Mouse (Mus musculus): ENCODE data around the gene Catsperz.

The Catsperz gene

DNA sequence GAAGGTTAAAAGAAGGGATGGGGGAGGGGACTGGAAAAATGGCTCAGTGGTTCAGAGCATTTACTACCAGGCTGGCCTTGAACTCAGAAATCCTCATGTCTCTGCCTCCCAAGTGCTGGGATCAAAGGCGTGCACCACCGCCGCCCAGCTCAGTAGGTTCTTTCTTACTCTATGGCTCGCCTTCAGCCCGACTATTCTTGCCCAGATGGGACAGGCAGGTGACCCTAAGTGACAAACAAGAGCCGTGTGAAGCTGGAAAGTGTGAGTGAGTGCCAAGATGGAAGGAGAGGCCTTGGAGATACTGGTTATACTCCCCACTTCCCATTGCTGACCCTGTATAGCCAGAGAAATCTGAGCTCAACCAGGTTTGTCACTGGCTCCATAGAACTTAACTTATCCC is 18.5 kb upstream of the Catsperz start:
- DNase-seq (ENCODE audit: low spot score), result no peak

DNA sequence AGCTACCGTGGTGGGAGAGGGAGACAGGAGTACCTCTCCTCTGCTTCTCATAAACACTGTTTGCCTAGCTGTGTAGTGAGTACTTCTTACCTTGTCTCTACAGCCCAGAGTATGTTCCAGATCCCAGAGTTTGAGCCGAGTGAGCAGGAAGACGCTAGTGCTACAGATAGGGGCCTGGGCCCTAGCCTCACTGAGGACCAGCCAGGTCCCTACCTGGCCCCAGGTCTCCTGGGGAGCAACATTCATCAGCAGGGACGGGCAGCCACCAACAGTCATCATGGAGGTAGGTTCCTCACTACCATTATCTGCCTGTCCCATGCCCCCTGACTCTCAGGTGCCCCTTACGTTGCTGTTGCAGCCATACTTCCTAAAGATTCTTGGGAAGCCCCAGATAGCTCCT is 17.6 kb upstream of the Catsperz start:
- DNase-seq (ENCODE audit: low spot score), result no peak

DNA sequence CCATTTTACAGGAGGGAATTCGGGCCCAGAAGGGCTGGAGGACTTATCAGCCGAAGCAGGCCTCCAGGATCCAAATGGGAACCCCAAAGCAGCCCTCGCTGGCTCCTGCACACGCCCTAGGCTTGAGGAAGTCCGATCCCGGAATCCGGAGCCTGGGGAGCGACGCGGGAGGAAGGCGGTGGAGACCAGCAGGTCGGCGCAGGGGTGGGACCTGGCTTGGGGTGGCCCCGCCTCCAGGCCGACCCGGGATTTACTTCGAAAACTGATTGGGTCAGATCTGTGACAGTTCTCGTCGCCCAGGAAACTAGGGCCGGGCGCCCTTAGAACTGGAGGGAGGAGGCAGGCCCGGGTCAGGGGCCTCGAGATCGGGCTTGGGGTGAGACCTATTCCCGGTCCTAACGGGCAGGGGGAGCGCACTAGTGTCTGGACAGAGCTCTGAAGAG is 17.1 kb upstream of the Catsperz start, which contains the start of gene Gpr137:
Gene Gpr137 (minus strand): TSS at position 232 of the 443 bp plus-strand sequence.
- DNase-seq (ENCODE audit: low spot score), result peak; percentile 98

DNA sequence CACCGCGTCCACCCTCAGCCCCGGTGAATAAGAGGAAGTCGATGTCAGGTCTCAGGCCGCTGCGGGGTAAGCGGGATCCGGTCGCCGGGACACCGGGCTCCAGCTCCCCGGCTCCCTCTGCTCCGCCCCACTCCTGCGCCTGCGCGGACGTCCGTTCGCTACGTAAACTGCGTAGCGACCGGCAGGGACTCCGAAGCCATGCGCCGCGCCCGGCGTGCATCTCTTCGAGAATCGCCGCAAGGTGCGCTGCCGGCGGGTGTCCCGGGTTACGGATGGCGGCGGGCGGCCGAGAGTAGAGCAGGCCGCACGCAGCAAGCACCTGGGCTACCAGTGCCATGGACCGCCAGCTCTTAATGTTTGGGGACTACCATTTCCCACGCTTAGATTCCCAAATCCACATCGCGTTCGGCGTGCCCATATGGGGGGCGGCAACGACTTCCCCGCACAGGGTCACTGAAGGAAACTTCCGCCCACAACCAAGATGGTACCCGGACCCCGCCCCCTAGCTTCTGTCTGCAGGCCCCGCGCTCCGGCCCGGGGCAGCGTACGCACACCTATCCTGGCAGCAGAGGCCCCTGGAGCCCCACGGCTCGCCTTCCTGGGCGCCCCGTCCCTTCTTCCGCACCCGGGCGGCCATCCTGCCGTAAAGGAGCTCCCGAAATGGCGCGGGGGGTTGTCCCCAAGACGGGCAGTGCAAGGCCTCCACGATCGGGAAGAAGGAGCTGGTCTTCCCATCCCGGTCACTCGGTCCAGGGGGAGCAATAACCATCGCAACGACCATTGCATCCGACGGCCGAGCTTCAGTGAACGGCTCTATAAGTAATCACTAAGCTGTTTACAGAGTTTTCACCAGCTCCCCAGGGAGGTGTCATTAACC is 16.4 kb upstream of the Catsperz start, which contains the start of gene Bad:
Gene Bad (plus strand): TSS at position 490 of the 877 bp plus-strand sequence.
- DNase-seq (ENCODE audit: low spot score), result peak; percentile 92

DNA sequence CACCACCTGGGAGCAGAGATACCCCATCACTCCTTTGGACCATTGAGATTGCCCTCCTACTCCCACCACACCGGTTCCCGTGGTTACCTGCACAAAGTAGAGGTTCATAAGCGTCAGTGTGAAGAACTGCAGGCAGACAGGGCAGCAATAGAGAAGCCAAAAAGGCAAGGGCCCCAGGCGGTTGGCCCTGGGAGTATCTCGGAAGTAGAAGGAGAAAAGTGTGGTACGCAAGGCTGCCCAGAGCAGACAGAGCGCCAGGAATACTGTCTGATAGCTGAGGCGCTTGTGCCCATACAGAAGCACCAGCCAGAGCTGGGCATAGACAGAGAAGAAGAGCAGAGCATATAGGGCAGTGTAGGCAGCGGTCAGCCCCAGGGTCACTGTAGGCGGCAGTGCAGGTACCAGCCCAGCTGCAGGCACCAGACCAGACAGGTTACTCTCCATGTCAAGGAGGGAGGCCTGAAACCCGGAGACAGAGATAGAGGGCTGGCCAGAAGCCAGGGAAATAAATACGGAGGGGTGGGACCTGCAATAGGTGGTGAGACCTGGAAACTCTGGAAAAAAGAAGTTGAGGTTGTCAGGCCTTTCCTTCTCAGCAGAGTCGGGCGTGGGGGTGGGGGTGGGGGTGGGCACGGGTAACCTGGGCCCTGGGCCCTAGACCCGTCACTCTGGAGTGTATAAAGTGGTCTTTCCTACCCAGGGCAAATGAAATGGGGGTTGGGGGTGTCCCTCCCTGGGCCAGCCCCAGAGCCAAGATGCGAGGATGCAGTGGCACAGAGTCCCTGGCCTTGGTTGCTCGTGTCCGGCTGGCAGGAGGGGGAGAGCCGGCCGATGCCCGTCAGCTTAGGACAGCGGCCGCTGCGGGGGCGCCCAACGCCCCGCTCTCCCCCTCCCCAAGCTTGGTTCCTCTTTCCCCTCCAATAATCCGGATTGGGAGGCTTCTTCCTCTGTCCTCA is 15.5 kb upstream of the Catsperz start:
- no peak for DNase-seq (ENCODE audit: low spot score)

DNA sequence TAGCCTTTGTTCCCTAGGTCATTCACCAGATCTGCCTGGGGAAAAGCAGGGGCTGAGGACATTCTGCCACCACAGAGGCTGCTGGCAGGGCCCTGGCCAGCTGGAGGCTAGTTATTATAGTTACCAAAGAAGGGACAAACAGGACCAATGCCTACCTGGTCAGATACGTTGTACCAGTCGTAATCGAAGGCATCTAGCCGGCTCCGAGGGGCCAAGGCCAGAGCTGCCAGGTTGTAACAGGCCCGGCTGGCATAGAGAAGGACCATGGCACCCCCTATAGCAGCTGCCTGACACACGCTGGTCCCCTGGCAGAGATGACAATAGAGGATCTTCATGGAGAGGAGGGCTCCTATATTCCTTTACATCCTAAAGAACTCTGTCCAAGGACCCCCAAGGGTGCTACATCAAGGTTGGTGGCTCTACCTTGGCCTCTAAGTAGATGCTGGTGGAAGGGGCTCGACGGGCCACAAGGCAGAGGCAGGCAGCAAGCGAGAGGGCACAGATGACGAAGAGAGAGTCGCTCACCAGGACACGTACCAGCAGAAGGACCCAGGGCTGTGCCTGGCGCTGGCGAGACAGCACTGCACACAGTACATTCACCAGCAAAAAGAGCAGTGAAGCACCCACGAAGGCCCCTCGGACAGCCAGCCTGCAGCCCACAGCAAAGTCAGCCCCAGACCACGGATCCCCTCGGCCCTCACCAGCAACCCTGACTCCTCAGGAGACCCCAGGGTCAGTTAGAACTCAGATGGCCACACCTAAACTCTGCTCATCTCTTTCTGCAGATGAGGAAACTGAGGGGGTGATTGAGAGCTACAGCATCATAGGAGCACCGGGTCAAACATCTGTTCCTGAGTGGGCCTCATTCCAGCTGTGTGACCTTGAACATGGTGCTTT is 14.2 kb upstream of the Catsperz start:
- DNase-seq (ENCODE audit: low spot score), result no peak

DNA sequence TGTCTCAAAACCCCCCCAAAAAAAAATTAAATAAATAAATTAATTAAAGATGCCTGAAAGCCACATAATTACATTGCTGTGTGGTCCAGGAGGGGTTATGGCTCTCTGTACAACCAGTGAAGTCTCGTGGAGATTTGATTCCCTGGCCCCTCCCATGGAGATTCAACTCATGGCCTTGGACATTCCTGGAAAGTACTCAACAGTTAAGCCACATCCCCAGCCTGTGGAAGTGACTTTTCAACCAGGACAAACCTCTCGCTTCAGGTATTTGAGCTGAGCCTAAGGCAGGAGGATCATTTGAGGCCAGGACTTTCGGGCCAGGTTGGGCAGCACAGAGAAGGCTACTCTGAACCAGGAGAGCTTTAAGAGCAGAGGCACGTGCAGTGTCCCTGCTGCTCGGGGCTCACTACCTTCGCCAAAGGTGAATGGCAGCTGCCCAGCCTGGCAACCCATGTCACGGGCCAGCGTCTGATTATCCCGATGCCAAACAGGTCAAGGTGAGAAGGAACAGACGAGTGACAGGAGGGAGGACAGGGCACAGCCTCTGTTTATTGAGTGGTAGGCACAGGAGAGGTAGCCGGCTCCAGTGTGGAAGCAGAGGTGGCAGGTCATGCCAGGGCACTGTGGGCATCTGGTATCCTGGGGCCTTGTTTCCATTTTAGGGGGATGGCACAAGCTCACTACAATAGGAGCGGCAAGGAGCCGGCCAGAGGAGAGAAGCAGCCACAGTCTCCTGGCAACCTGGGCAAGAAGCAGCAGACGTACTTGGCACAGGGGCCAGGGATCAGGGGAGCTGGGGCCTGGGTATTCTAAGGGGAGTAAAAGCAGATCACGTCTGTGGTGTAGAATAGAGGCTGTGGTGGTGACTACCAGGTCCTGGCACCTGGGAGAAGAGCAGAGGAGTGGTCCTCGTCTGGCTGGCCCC is 12.6 kb upstream of the Catsperz start:
- DNase-seq (ENCODE audit: low spot score), result no peak

DNA sequence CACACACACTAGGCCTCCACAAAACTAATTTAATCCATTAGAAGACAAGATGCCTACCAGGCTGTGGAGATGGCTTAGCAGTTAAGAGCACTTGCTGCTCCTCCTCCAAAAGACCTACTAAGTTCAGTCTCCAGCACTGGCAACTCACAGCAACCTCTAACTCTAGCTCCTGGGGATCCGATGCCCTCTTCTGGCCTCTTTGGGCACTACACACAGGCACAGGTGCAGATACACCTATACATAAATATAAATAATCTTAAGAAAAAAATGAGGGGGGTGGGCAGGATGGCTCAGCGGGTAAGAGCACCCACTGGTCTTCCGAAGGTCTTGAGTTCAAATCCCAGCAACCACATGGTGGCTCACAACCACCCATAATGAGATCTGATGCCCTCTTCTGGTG is 11.1 kb upstream of the Catsperz start:
- DNase-seq (ENCODE audit: low spot score), result no peak

DNA sequence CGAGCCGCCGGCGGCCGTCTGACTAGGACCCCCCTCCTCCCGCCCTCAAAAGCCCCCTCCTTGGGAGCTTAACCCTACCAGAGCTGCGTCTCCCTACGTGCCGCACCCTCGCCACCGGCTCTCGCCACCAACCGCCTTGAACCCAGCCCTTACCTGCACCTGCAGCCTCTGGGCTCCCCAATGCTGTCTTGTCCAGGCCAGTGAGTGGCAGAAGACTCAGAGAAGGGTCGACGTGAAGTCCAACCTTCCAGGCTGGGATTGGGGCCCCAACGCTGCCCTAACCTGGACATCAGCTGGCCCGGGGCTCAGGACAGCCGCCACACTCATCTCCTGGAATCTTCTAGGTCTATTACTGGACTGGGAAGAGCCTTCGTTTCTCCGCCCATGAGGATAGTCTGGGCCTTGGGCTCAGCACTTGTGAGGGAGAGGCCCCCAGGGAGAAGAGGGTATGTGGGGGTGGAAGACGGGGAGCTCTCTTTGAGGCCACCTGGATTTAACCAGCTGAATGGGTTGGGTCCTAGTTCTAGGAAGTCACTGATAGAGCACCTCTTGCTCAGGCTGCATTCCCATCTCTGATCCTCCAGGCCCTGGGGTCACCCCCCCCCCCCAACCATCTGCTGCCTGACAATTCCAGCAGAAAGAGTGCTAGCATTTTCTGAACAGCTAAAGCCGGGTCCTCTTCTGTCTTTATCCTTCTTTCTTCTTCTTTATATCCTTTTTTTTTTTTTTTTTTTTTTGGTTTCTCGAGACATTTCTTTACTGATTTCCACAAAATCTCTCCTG is 9.2 kb upstream of the Catsperz start, which contains the start of gene Kcnk4:
Gene Kcnk4 (minus strand): TSS at position 321 of the 783 bp plus-strand sequence.
- DNase-seq (ENCODE audit: low spot score), result no peak

DNA sequence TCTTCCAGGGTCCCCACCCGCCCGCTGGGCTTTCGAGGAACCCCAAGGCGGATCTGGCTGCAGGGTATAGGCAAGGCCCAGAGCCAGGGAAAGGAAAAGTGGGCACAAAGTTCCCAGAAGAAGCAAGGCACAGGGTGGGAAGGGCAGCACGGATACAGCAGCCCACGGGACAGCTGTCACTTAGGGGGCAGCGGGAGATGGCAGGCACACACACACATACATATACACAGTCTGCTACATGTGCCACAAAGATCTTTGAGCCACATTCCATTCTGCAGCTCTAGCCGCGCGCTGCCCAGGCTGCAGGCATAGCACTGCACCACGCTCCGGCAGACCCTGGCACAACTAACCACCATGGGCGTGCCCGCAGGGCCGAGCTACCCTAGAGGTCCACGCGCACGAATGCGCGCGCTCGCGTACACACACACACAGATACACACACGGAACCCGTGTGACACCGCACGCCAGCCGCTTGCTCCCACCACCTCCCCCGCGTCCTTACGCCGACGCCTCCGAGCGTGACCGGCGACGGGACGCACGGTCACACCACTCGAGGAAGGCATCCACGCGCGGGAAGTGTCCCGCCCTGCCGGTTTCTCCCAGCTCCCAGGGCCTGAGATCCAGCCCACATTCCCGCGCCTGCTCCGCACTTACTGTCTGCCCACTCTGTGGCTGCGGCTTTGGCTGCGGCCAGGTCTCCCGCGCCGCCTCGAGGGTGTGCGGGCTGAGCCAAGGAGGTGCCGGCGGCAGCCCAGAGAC is 8.4 kb upstream of the Catsperz start:
- no peak for DNase-seq (ENCODE audit: low spot score)

DNA sequence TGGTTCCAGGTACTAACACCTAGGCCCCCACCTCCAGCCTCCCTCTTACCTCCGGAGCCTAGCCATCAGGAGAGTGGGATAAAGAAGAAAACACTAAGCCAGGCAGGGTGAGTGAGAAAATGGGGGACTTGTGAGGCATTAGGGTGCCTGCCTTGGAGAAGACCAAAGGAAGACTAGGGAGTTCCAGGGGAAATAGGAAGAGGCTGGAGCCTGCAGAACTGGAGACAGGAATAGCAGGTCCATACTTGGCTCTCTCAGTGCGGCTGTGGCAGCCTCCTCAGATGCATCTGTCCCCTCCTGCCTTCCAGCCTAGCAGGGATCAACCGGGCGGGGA is 7.9 kb upstream of the Catsperz start:
- DNase-seq (ENCODE audit: low spot score), result no peak

DNA sequence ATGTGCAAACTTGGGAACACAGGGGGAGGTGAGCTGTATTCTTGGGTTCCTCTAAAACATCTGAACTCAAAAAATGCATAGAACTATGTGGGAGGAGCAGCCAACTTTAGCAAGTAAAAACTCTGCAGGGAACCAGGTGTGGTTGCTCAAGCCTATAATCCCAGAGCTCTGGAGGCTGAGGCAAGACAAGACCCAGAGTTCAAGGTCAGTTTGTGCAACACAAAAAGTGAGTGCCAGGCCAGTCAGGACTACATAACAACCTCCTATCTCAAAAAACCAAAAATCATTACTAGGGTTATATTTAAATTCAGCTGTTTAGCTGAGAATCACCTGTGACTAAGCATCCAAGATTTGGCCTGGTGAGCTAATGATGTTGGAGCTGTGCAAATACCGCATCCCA is 6.8 kb upstream of the Catsperz start:
- no peak for DNase-seq (ENCODE audit: low spot score)

DNA sequence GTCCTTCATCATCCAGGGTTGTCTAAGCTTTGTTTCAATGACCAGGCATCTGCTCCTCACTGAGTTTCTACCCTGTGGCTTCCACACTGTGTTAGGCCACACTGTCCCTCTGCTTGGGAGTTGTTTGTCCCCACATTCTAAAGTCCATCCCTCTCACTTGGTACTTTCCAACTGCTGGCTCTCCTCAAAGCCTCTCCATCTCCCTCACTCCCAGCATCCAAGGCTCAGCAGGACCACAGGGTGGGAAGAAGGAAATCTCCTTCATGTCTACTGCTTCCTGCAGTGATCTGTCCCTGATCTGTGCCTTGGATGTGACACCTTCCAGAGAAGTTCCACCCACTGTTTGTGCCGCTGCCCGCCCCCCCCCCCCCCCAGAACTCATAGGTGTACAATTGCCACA is 5.8 kb upstream of the Catsperz start:
- DNase-seq (ENCODE audit: low spot score), result no peak

DNA sequence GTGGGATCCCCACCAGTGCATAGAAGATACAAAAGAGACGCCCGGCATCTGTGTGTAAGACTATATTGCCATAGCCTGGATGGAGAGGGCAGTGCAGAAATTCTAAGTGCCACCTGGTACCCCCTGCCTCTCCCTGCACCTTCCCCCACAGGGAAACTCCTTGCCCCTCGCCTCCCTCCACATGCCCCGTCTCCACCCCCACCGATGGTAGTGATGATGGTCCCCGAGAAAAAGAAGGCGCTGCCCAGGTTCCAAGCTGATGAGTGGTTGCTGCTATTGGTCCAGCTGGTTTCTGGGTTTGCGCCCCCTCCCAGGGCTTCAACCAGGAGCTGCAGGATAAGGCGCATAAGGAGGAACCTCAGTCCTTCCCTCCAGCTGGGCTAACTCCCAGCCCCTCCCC is 2.9 kb upstream of the Catsperz start:
- no peak for DNase-seq (ENCODE audit: low spot score)

DNA sequence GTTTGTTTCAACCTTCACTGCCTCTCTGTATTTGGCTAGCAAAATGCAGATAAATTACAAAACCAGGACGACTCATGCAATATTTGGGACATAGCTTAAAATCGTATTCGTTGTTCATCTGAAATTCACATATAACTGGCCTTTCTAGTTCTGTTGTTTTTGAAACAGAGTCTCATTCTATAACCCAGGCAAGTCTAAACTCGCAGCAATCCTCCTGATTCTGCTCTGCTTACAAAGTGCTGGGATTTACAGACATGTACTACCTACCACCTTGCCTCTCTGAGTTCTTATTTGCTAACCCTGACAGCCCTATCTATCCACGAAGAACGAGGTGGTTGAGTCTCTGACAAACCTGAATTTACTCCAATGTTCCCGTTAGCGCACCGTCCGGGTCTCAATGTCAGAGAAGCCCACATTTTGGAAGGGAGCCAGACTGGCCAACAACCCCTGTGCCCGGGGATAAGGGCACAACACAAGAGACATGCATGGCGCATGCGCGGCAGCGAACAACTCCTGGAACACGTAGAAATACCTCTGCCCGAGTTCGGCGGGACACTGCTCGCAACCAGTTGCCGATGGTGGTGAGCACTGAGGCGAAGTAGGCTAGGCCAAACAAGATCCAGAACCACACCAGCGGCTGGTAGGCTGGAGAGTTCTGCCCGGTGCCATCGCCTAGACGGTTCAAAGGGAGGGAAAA is 1.5 kb upstream of the Catsperz start:
- no peak for DNase-seq (ENCODE audit: low spot score)

DNA sequence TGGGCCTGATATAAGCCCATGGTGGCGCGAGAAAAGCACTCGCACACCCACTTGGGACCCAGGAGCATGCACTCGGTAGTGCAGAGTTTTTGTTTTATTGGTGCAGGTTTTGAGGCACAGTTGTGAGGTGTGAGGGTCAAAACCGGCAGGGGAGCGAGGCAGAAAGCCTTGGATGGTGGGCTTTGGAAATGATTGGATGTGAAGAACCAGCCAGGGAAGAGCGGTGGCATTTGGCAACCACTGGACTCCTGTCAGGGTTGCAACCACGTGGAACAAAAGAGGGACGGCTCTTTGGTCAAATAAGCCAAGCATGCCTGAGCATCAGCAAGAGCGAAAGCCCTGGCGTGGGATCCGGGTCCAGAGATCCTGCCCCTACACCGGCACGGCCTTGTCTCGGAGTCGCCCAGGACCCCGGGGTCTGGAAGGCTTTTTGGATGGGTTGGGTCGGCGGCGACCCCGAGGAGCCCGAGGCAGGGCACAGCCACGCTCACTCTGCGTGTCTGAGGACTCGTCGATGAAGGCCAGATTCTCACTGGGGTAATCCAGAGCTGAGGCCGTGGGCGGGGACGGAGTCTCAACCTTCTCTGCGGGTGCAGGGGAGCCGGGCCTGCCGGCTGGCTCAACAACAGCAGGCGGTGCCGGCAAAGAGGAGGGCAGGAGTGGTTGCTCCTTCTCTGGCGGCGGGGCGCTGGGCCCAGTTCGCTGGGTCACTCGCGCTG is 590 bp upstream of the Catsperz start:
- DNase-seq (ENCODE audit: low spot score), result no peak

DNA sequence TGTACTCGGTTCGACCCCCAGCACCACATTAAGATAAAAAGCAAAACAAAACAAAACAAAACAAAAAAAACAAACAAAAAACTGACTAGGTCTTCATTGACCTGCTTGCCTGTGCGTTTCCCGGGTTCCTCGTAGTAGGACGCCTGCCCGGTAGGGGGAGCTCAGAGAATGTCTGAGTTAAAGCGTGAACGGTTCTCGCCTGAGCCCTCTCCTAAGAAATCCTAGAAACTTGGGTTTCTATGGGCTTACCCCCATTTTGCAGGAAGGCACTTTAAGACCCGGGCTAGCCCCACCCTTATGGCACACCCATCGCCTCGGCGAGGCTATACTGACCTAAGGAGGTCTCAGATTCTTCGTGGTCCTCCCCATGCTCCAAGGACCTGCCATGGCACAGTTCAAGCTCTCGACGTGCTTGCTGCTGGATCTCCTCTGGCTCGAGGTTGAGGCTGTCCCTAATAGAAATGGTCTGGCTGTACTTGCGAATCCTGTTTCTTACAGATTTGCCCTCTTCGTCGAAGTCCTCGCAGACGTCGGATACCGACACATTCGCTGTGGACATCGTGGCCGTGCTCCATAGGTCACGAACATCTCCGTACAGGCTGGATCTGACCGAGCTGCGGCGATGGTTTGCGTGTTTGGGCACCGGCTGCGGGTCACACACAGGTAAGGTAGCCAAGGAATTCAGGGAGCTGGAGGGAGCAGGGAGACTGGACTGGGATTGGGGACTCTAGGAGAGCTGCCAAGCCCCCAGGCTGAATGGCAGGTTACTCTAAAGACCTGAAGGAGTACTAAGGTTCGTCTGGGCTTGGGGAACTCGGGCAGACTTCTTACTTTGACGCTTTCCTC is 496 bp downstream of the Catsperz start:
- peak; percentile 87 for DNase-seq (ENCODE audit: low spot score)
